Mouse (Mus musculus) embryonic fibroblast, embryonic 13.5 days (primary cell): ENCODE data around the gene Vps45.

ENCODE experiments used
- CTCF ChIP-seq: IDR thresholded peaks from 2 replicates; pipeline ENCODE4 v1.5.1; 2011; ENCODE audit warnings: mild to moderate bottlenecking, control low read depth, low read length, moderate library complexity, borderline replicate concordance; ENCODE audit not compliant: insufficient read depth
- POLR2A ChIP-seq: IDR thresholded peaks from 2 replicates; pipeline ENCODE4 v1.6.1; 2011; ENCODE audit warnings: low read depth, mild to moderate bottlenecking, control low read depth, low read length, moderate library complexity

DNA sequence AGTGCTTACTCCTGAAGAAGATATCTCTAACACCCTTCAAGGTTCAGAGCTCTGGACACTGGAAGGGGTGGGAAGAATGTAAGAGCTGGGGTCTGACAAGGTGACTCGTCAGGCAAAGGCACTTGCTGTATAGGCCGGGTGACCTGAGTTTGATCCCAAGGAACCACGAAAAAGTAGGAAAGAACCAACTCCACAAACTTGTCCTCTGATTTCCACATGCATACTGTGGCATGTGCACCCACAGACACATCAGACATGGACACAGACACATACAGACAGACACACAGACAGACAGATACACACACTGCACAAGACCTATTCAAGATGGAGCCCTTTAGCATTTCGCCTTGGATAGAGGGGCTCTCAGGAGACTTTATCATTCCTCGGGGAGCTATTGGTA, 20.1 kb downstream of the Vps45 start:
- no peak for TF ChIP-seq CTCF
- TF ChIP-seq POLR2A, result no peak
